Mouse (Mus musculus) CD8-positive naive resting alpha-beta T cell, adult 57 days (primary cell): ENCODE measurements around the gene Thsd4. TPM values are rescaled to one million over a fixed set of nuclear protein-coding genes. Genes with fewer than 3 reads are reported as not detected.

Experiments used
- total RNA-seq: library from RNA; stranded (reverse); gene quantifications from one replicate; pipeline ENCODE4 v1.2.4, GENCODE M21; 2023

Gene Thsd4
- 0.31 TPM for total RNA-seq

DNA sequence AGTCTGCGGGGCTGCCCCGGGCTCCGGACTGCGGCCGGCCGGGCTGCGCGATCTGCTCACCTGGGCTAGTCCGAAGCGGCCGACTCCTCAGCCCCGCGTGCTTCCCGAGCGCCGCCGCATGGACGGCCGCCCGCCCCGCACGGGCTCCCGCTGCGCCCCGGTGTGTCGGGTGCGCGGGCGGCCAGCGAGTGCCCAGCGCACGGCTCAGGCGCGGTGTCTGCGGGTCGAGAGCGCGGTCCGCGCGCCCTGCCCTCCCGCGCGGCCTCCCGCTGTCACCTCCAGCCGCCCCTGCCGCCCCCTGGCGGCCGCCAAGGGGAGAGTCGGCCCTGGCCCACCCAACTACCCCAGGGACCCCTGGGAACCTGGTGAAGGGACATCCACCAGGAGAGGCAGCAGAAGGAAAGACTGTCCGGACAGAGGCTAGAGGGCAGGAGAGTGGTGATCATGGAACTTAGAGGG lies at the start of gene Thsd4:
Gene Thsd4 (minus strand): TSS at position 241 of the 459 bp plus-strand sequence.

DNA sequence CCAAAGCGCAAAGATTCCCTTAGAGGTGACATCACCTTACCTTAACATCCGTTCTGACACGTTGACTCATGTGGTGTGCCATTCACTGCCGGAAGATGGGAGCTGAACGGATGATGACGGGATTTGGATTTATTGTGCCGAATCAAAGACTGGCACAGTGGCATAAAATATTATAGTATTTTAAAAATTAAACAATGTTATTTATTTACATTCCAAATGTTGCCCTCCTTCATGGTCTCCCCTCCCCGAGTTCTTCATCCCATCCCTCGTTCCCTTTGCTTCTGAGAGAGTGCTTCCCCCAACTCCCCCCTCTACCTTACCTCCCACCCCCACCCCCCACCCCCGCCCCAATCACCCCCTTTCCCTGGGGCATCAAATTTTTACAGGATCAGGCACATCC lies 561.3 kb downstream of the Thsd4 start, which contains the start of gene Nr2e3:
Gene Nr2e3 (minus strand): TSS at position 101 of the 400 bp plus-strand sequence.

Other genes with a start within 250 kb of the Thsd4 start
- not detected for gene Lrrc49, start 166.1 kb upstream of the Thsd4 start, total RNA-seq
- gene Larp6, start 190.9 kb upstream of the Thsd4 start, total RNA-seq: not detected